Mouse (Mus musculus) monocyte, adult 2 months (primary cell): Measurements from ENCODE around the gene Psmd12.

Source experiments
- DNase-seq, 2 experiments: peaks; one replicate each; pipeline ENCODE4 v3.0.0; 2022; ENCODE audit warnings: low spot score in 2 of 2, low read depth in 1 of 2

Psmd12 gene

GRCm38 (mm10) chr11:107479053-107479861, at the start of gene Psmd12:
Gene Psmd12 (plus strand): TSS chr11:107479484.
- peak; percentile 78 to 92 for DNase-seq

GRCm38 (mm10) chr11:107431197-107431965, 47.9 kb upstream of the Psmd12 start:
- no peak for DNase-seq

- no peak for DNase-seq
Measured at GRCm38 (mm10) chr11:107435776-107436449, 43.4 kb upstream of the Psmd12 start.

- DNase-seq: no peak
Measured at GRCm38 (mm10) chr11:107437723-107438122, 41.6 kb upstream of the Psmd12 start.

GRCm38 (mm10) chr11:107438140-107438539, 41.1 kb upstream of the Psmd12 start:
- no peak for DNase-seq

GRCm38 (mm10) chr11:107441050-107441449, 38.2 kb upstream of the Psmd12 start:
- no peak for DNase-seq

GRCm38 (mm10) chr11:107443121-107444095, 35.9 kb upstream of the Psmd12 start:
- no peak for DNase-seq

GRCm38 (mm10) chr11:107445683-107446082, 33.6 kb upstream of the Psmd12 start:
- DNase-seq: no peak

GRCm38 (mm10) chr11:107446650-107447049, 32.6 kb upstream of the Psmd12 start:
- DNase-seq: no peak

- no peak for DNase-seq
Measured at GRCm38 (mm10) chr11:107447349-107447748, 31.9 kb upstream of the Psmd12 start.

- no peak for DNase-seq
Measured at GRCm38 (mm10) chr11:107447915-107448314, 31.4 kb upstream of the Psmd12 start.

- DNase-seq: no peak
Measured at GRCm38 (mm10) chr11:107449169-107449910, 29.9 kb upstream of the Psmd12 start.

- DNase-seq: no peak
Measured at GRCm38 (mm10) chr11:107450097-107450496, 29.2 kb upstream of the Psmd12 start.

- DNase-seq: no peak
Measured at GRCm38 (mm10) chr11:107451106-107451505, 28.2 kb upstream of the Psmd12 start.

- DNase-seq: no peak
Measured at GRCm38 (mm10) chr11:107452053-107452452, 27.2 kb upstream of the Psmd12 start.

GRCm38 (mm10) chr11:107454546-107455462, 24.5 kb upstream of the Psmd12 start:
- no peak for DNase-seq

GRCm38 (mm10) chr11:107457282-107457681, 22.0 kb upstream of the Psmd12 start:
- DNase-seq: no peak

- no peak for DNase-seq
Measured at GRCm38 (mm10) chr11:107458286-107458685, 21.0 kb upstream of the Psmd12 start.

GRCm38 (mm10) chr11:107458986-107459385, 20.3 kb upstream of the Psmd12 start:
- DNase-seq: no peak
